Comparison of ENCODE assay signal across 8 mouse cellular contexts in genomic region chr5:73256352-73257065, GRCm38 (mm10). TPM values are rescaled to one million over a fixed set of nuclear protein-coding genes. Genes with fewer than 3 reads are reported as not detected.
DNase-seq lines count a peak whose midpoint lies in the region; ATAC-seq and TF ChIP-seq lines count a peak whose summit lies in the region.

Gene Fryl, minus strand, starts transcription at chr5:73256619.

- intact Hi-C loops in heart, postnatal 10 days (cut with DNase I): loop anchor here (2.0 kb wide), 1 partner anchor 36 kb away; the partner anchor contains the start of gene Ociad1

- H3K27ac ChIP-seq in ES-Bruce4 (ENCODE audit: insufficient read depth, low read length): peak within 1 kb of the TSS; percentile 63
- peak within 1 kb of the TSS; percentile 97 for H3K27ac ChIP-seq in forebrain, embryonic 13.5 days
- peak within 1 kb of the TSS; percentile 96 for H3K27ac ChIP-seq in liver, postnatal 0 days (ENCODE audit: low read depth)
- peak within 1 kb of the TSS; percentile 95 for H3K27ac ChIP-seq in neural tube, embryonic 14.5 days (ENCODE audit: low read depth, low read length)

- no peaks in the 10 kb centered on the region for H3K4me1 ChIP-seq in ES-Bruce4 (ENCODE audit: control insufficient read depth, insufficient read depth, low read length)
- peaks cover 22% of the 10 kb centered on the region for H3K4me1 ChIP-seq in forebrain, embryonic 13.5 days
- peaks cover 20% of the 10 kb centered on the region for H3K4me1 ChIP-seq in liver, postnatal 0 days (ENCODE audit: insufficient read depth)
- H3K4me1 ChIP-seq in neural tube, embryonic 14.5 days (ENCODE audit: control insufficient read depth, insufficient read depth, low read length): peaks cover 14% of the 10 kb centered on the region

- no peak for TF ChIP-seq EP300 in ES-Bruce4 (IDR thresholded peaks at IDR 0.05; ENCODE audit: insufficient read depth, low read depth, low read length)
- TF ChIP-seq EP300 in liver, postnatal 0 days (IDR thresholded peaks at IDR 0.05; ENCODE audit: low read depth): no peak

- no peaks in the 10 kb centered on the region; the same call in 1 of the 2 replicates for H3K27me3 ChIP-seq in ES-Bruce4 (ENCODE audit: control insufficient read depth, insufficient read depth, low read length, poor library complexity, severe bottlenecking)
- H3K27me3 ChIP-seq in forebrain, embryonic 13.5 days: no peaks in the 10 kb centered on the region
- no peaks in the 10 kb centered on the region for H3K27me3 ChIP-seq in liver, postnatal 0 days (ENCODE audit: insufficient read depth, low read length)
- H3K27me3 ChIP-seq in neural tube, embryonic 14.5 days (ENCODE audit: control insufficient read depth, insufficient read depth, low read length): no peaks in the 10 kb centered on the region; the same call in 1 of the 2 replicates

- peak; percentile 96 for ATAC-seq in cerebellum, adult (ENCODE audit: insufficient number of reproducible peaks, low FRiP score, low TSS enrichment)
- peak; percentile 99 for ATAC-seq in forebrain, embryonic 13.5 days
- peak; percentile 97 for ATAC-seq in liver, postnatal 0 days
- ATAC-seq in neural tube, embryonic 14.5 days (ENCODE audit: low read depth): peak; percentile 99

- H3K36me3 ChIP-seq in ES-Bruce4 (ENCODE audit: control insufficient read depth, insufficient read depth, low read length, poor library complexity, severe bottlenecking): no peaks in the 10 kb centered on the region
- no peaks in the 10 kb centered on the region for H3K36me3 ChIP-seq in forebrain, embryonic 13.5 days (ENCODE audit: poor library complexity, severe bottlenecking)
- no peaks in the 10 kb centered on the region for H3K36me3 ChIP-seq in liver, postnatal 0 days (replicated peaks; ENCODE audit: insufficient read depth, low read length)
- no peaks in the 10 kb centered on the region for H3K36me3 ChIP-seq in neural tube, embryonic 14.5 days (ENCODE audit: control insufficient read depth, insufficient read depth, low read length)

- peak within 1 kb of the TSS; percentile 73 for H3K4me2 ChIP-seq in forebrain, embryonic 13.5 days
- H3K4me2 ChIP-seq in liver, postnatal 0 days (ENCODE audit: low read depth, low read length): peak within 1 kb of the TSS; percentile 93
- peak within 1 kb of the TSS; percentile 73 for H3K4me2 ChIP-seq in neural tube, embryonic 14.5 days (ENCODE audit: low read depth, low read length)

- under 1% methylated on average over 44 of the region's 44 CpGs for WGBS in forebrain, embryonic 13.5 days
- WGBS in large intestine, adult 2 months: under 1% methylated on average over 44 of the region's 44 CpGs
- under 1% methylated on average over 43 of the region's 44 CpGs for WGBS in liver, postnatal 0 days (ENCODE audit: insufficient replicate concordance)
- under 1% methylated on average over 44 of the region's 44 CpGs for WGBS in neural tube, embryonic 14.5 days

- TF ChIP-seq CTCF in ES-Bruce4 (IDR thresholded peaks at IDR 0.05; ENCODE audit: low read depth, low read length): no peak
- no peak for TF ChIP-seq CTCF in liver, postnatal 0 days (IDR thresholded peaks at IDR 0.05; ENCODE audit: low read depth)

- peak within 1 kb of the TSS; percentile 97 for H3K9ac ChIP-seq in ES-Bruce4 (ENCODE audit: low read depth, poor library complexity, severe bottlenecking)
- peak within 1 kb of the TSS; percentile 94 for H3K9ac ChIP-seq in forebrain, embryonic 13.5 days
- H3K9ac ChIP-seq in liver, postnatal 0 days (replicated peaks): peak within 1 kb of the TSS; percentile 90
- H3K9ac ChIP-seq in neural tube, embryonic 14.5 days (replicated peaks; ENCODE audit: low read depth, low read length): peak within 1 kb of the TSS; percentile 87

- DNase-seq in heart, postnatal 10 days: peak; percentile 97
- peak; percentile 93 for DNase-seq in large intestine, adult 2 months (ENCODE audit: low read depth, low spot score)
- DNase-seq in liver, postnatal 0 days: peak; percentile 100
- DNase-seq in testis, postnatal 10 days (ENCODE audit: low spot score): peak; percentile 98

- H3K9me3 ChIP-seq in ES-Bruce4 (replicated peaks; ENCODE audit: control insufficient read depth, insufficient read depth, low read length, poor library complexity, severe bottlenecking): no peaks in the 10 kb centered on the region
- H3K9me3 ChIP-seq in forebrain, embryonic 13.5 days (replicated peaks): no peaks in the 10 kb centered on the region
- H3K9me3 ChIP-seq in liver, postnatal 0 days (ENCODE audit: low read length): no peaks in the 10 kb centered on the region
- no peaks in the 10 kb centered on the region for H3K9me3 ChIP-seq in neural tube, embryonic 14.5 days (ENCODE audit: control insufficient read depth, low read length)

- peak within 1 kb of the TSS; percentile 93 for H3K4me3 ChIP-seq in ES-Bruce4 (ENCODE audit: low read depth, low read length)
- peak within 1 kb of the TSS; percentile 96 for H3K4me3 ChIP-seq in forebrain, embryonic 13.5 days
- H3K4me3 ChIP-seq in liver, postnatal 0 days (ENCODE audit: low read depth, low read length): peak within 1 kb of the TSS; percentile 98
- H3K4me3 ChIP-seq in neural tube, embryonic 14.5 days (ENCODE audit: low read depth, low read length): peak within 1 kb of the TSS; percentile 96

- peak; percentile 17 for TF ChIP-seq POLR2A in ES-Bruce4 (IDR thresholded peaks at IDR 0.05; ENCODE audit: insufficient read depth, low read length)

RNA-seq across cellular contexts. Expression of gene Fryl, which starts in this region (rescaled TPM):
- polyA plus RNA-seq in ES-Bruce4 (2011; ENCODE audit: insufficient read depth, insufficient read length, low read depth, missing spikeins): 94.8 and 101 TPM in 2 replicates
- polyA plus RNA-seq in forebrain, embryonic 13.5 days (2015; fragmentation: Nextera tagmentation; extraction: Ambion mirVana): 46.1 and 46.7 TPM in 2 replicates
- 10 to 100 TPM; 47.4 to 51.3 TPM for total RNA-seq in heart, postnatal 10 days (2021)
- polyA plus RNA-seq in large intestine, adult 2 months (2012; rRNA removed): 45.5 and 82.3 TPM in 2 replicates
- polyA plus RNA-seq in liver, postnatal 0 days (2015; fragmentation: Nextera tagmentation; extraction: Ambion mirVana): 22.8 and 25.8 TPM in 2 replicates
- 51.1 and 54.1 TPM in 2 replicates for polyA plus RNA-seq in neural tube, embryonic 14.5 days (2014; fragmentation: Nextera tagmentation; extraction: Ambion mirVana)

Comparison
In these comparisons a context has a peak if more than half of its experiments do, and no peak if none do; other contexts are left out.
1. Peak in every context shown above with its lines: DNase-seq, ATAC-seq, H3K4me3 ChIP-seq and H3K27ac ChIP-seq.